Comparison of ENCODE assay signal across 21 mouse cellular contexts in genomic region chr11:44516362-44516761, GRCm38 (mm10). TPM values are rescaled to one million over a fixed set of nuclear protein-coding genes. Genes with fewer than 3 reads are reported as not detected.
A peak's percentile ranks its signal among the peaks of the same experiment; 100 is the strongest.
DNase-seq lines count a peak whose midpoint lies in the region; ATAC-seq and TF ChIP-seq lines count a peak whose summit lies in the region.
"Had no signal": no experiment of that assay in that cellular context is flagged by ENCODE, and none has a peak within 500 bp of the region (broad histone marks: within the 10 kb centered on the region; RNA-seq: fewer than 3 reads in every experiment).

No protein-coding gene starts in this region.

- no peak for ATAC-seq in intestine, embryonic 15.5 days
- ATAC-seq in intestine, postnatal 0 days: no peak
- ATAC-seq in liver, embryonic 14.5 days (ENCODE audit: insufficient read depth): no peak
- ATAC-seq in liver, postnatal 0 days: no peak
- no peak for ATAC-seq in stomach, embryonic 14.5 days (ENCODE audit: insufficient number of reproducible peaks, insufficient read depth, low FRiP score, low read depth)
- ATAC-seq in stomach, postnatal 0 days (ENCODE audit: low FRiP score, low TSS enrichment): no peak
- no peak for ATAC-seq in stomach, embryonic 16.5 days (ENCODE audit: insufficient read depth, low FRiP score)
- ATAC-seq: forebrain, embryonic 14.5 days had no signal

- TF ChIP-seq CTCF in intestine, postnatal 0 days (IDR thresholded peaks at IDR 0.05; ENCODE audit: low read depth): no peak
- no peak for TF ChIP-seq CTCF in liver, embryonic 14.5 days (IDR thresholded peaks at IDR 0.05; ENCODE audit: low read depth)
- no peak for TF ChIP-seq CTCF in liver, postnatal 0 days (IDR thresholded peaks at IDR 0.05; ENCODE audit: low read depth)
- TF ChIP-seq CTCF in stomach, postnatal 0 days (IDR thresholded peaks at IDR 0.05; ENCODE audit: low read depth): no peak

- H3K4me2 ChIP-seq in intestine, embryonic 15.5 days (replicated peaks): no peak overlapping the region
- H3K4me2 ChIP-seq in intestine, postnatal 0 days (replicated peaks; ENCODE audit: low read depth): no peak overlapping the region
- no peak overlapping the region for H3K4me2 ChIP-seq in liver, embryonic 14.5 days (ENCODE audit: low read depth)
- no peak overlapping the region for H3K4me2 ChIP-seq in liver, postnatal 0 days (ENCODE audit: low read depth, low read length)
- H3K4me2 ChIP-seq in stomach, embryonic 14.5 days (replicated peaks; ENCODE audit: low read depth, low read length): no peak overlapping the region
- no peak overlapping the region for H3K4me2 ChIP-seq in stomach, postnatal 0 days (replicated peaks; ENCODE audit: low read depth)
- 0 out of 2 replicates have a peak overlapping the region, but pooled peaks have one; percentile 7 for H3K4me2 ChIP-seq in stomach, embryonic 16.5 days (ENCODE audit: low read depth, low read length)
- H3K4me2 ChIP-seq: embryonic facial prominence, embryonic 15.5 days; heart, embryonic 13.5 days had no signal

- DNase-seq in liver, embryonic 14.5 days (ENCODE audit: low read depth in 3 of 3, low spot score in 3 of 3): no peak
- no peak for DNase-seq in liver, postnatal 0 days
- DNase-seq in stomach, postnatal 0 days (ENCODE audit: low spot score): no peak
- no peak for DNase-seq in heart, adult 9 months (ENCODE audit: low spot score in 2 of 2)
- DNase-seq: adrenal gland, adult 2 months; adrenal gland, postnatal 25 days; cerebellum, adult 18-20 months; cerebellum, postnatal 10 days; embryo, embryonic 11 days; gastrocnemius, adult 2 months; gastrocnemius, postnatal 25 days; heart, postnatal 36 days had no signal

- 0 out of 2 replicates have a peak overlapping the region, but pooled peaks have one; percentile 9 for H3K27ac ChIP-seq in intestine, embryonic 15.5 days
- H3K27ac ChIP-seq in intestine, postnatal 0 days (ENCODE audit: low read depth, low read length): no peak overlapping the region
- peak overlapping the region; percentile 37; the same call in 1 of the 2 replicates for H3K27ac ChIP-seq in liver, embryonic 14.5 days
- no peak overlapping the region; the same call in 1 of the 2 replicates for H3K27ac ChIP-seq in liver, postnatal 0 days (ENCODE audit: low read depth)
- peak overlapping the region; percentile 17; the same call in 1 of the 2 replicates for H3K27ac ChIP-seq in stomach, embryonic 14.5 days (ENCODE audit: low read length)
- H3K27ac ChIP-seq in stomach, postnatal 0 days (replicated peaks): no peak overlapping the region
- H3K27ac ChIP-seq in stomach, embryonic 16.5 days (ENCODE audit: low read length): peak overlapping the region; percentile 70
- H3K27ac ChIP-seq: embryonic facial prominence, embryonic 15.5 days; forebrain, embryonic 10.5 days; gastrocnemius, adult 2 months; heart, embryonic 13.5 days had no signal

- H3K4me3 ChIP-seq in intestine, embryonic 15.5 days (replicated peaks): no peak overlapping the region
- no peak overlapping the region for H3K4me3 ChIP-seq in intestine, postnatal 0 days (ENCODE audit: low read depth, low read length)
- no peak overlapping the region for H3K4me3 ChIP-seq in liver, embryonic 14.5 days (ENCODE audit: insufficient read depth in 1 of 2, low read depth in 2 of 2, low read length in 2 of 2)
- no peak overlapping the region for H3K4me3 ChIP-seq in liver, postnatal 0 days (ENCODE audit: low read depth, low read length)
- H3K4me3 ChIP-seq in stomach, embryonic 14.5 days (ENCODE audit: low read depth, low read length): no peak overlapping the region
- H3K4me3 ChIP-seq in stomach, postnatal 0 days (ENCODE audit: low read depth, low read length): no peak overlapping the region
- H3K4me3 ChIP-seq in stomach, embryonic 16.5 days (replicated peaks; ENCODE audit: low read length): no peak overlapping the region
- H3K4me3 ChIP-seq: embryonic facial prominence, embryonic 15.5 days; erythroblast, embryonic 14.5 days; forebrain, embryonic 10.5 days; gastrocnemius, adult 2 months; heart, embryonic 13.5 days had no signal

- H3K4me1 ChIP-seq in intestine, embryonic 15.5 days (replicated peaks): peaks cover 13% of the 10 kb centered on the region; the same call in 1 of the 2 replicates
- no peaks in the 10 kb centered on the region for H3K4me1 ChIP-seq in intestine, postnatal 0 days (replicated peaks; ENCODE audit: control insufficient read depth, insufficient read depth, low read length)
- peaks cover 49 to 54% of the 10 kb centered on the region in 2 experiments for H3K4me1 ChIP-seq in liver, embryonic 14.5 days (replicated peaks; ENCODE audit: control insufficient read depth in 2 of 2, insufficient read depth in 2 of 2, low read length in 1 of 2)
- H3K4me1 ChIP-seq in liver, postnatal 0 days (ENCODE audit: insufficient read depth): peaks cover 38% of the 10 kb centered on the region
- H3K4me1 ChIP-seq in stomach, embryonic 14.5 days (ENCODE audit: control insufficient read depth, insufficient read depth, low read length): peaks cover 7% of the 10 kb centered on the region; the same call in 1 of the 2 replicates
- H3K4me1 ChIP-seq in stomach, postnatal 0 days (replicated peaks; ENCODE audit: control insufficient read depth, insufficient read depth): 0 out of 2 replicates have a peak, but pooled peaks cover 4% of the 10 kb centered on the region
- H3K4me1 ChIP-seq in stomach, embryonic 16.5 days (ENCODE audit: control insufficient read depth, insufficient read depth, low read length): peaks cover 22% of the 10 kb centered on the region

- H3K27me3 ChIP-seq in intestine, embryonic 15.5 days (replicated peaks): no peaks in the 10 kb centered on the region
- H3K27me3 ChIP-seq in intestine, postnatal 0 days (replicated peaks; ENCODE audit: control insufficient read depth, insufficient read depth, low read length): no peaks in the 10 kb centered on the region
- H3K27me3 ChIP-seq in liver, embryonic 14.5 days (ENCODE audit: control insufficient read depth, insufficient read depth, low read length): no peaks in the 10 kb centered on the region
- H3K27me3 ChIP-seq in liver, postnatal 0 days (ENCODE audit: insufficient read depth, low read length): no peaks in the 10 kb centered on the region
- no peaks in the 10 kb centered on the region for H3K27me3 ChIP-seq in stomach, embryonic 14.5 days (ENCODE audit: control insufficient read depth, insufficient read depth, low read length)
- no peaks in the 10 kb centered on the region for H3K27me3 ChIP-seq in stomach, postnatal 0 days (ENCODE audit: control insufficient read depth, insufficient read depth, low read length)
- H3K27me3 ChIP-seq in stomach, embryonic 16.5 days (ENCODE audit: control insufficient read depth, insufficient read depth, low read length): no peaks in the 10 kb centered on the region
- H3K27me3 ChIP-seq: embryonic facial prominence, embryonic 15.5 days; heart, embryonic 13.5 days had no signal

- no peaks in the 10 kb centered on the region for H3K36me3 ChIP-seq in intestine, embryonic 15.5 days
- no peaks in the 10 kb centered on the region for H3K36me3 ChIP-seq in intestine, postnatal 0 days (ENCODE audit: control insufficient read depth, insufficient read depth)
- H3K36me3 ChIP-seq in liver, embryonic 14.5 days (replicated peaks; ENCODE audit: control insufficient read depth, insufficient read depth, low read depth): no peaks in the 10 kb centered on the region; the same call in 1 of the 2 replicates
- no peaks in the 10 kb centered on the region for H3K36me3 ChIP-seq in liver, postnatal 0 days (replicated peaks; ENCODE audit: insufficient read depth, low read length)
- H3K36me3 ChIP-seq in stomach, embryonic 14.5 days (ENCODE audit: control insufficient read depth, insufficient read depth, low read length): no peaks in the 10 kb centered on the region
- H3K36me3 ChIP-seq in stomach, postnatal 0 days (ENCODE audit: control insufficient read depth, insufficient read depth, low read length): no peaks in the 10 kb centered on the region
- no peaks in the 10 kb centered on the region for H3K36me3 ChIP-seq in stomach, embryonic 16.5 days (ENCODE audit: control insufficient read depth, insufficient read depth, low read length)
- H3K36me3 ChIP-seq: embryonic facial prominence, embryonic 15.5 days; forebrain, embryonic 10.5 days; heart, embryonic 13.5 days had no signal

- H3K9ac ChIP-seq in intestine, embryonic 15.5 days: no peak overlapping the region
- H3K9ac ChIP-seq in intestine, postnatal 0 days (ENCODE audit: low read depth, low read length): no peak overlapping the region
- H3K9ac ChIP-seq in liver, embryonic 14.5 days (replicated peaks): no peak overlapping the region
- no peak overlapping the region for H3K9ac ChIP-seq in liver, postnatal 0 days (replicated peaks)
- no peak overlapping the region for H3K9ac ChIP-seq in stomach, embryonic 14.5 days (replicated peaks; ENCODE audit: low read depth, low read length)
- H3K9ac ChIP-seq in stomach, postnatal 0 days (ENCODE audit: low read length): no peak overlapping the region
- no peak overlapping the region for H3K9ac ChIP-seq in stomach, embryonic 16.5 days (ENCODE audit: low read length)
- H3K9ac ChIP-seq: embryonic facial prominence, embryonic 15.5 days; heart, embryonic 13.5 days had no signal

- WGBS in intestine, embryonic 15.5 days: 15% methylated on average over 1 of the region's 1 CpGs
- WGBS in intestine, postnatal 0 days: 11% methylated on average over 1 of the region's 1 CpGs
- WGBS in liver, embryonic 14.5 days (ENCODE audit: insufficient replicate concordance): 55% methylated on average over 1 of the region's 1 CpGs
- WGBS in liver, postnatal 0 days (ENCODE audit: insufficient replicate concordance): 56% methylated on average over 1 of the region's 1 CpGs
- 23% methylated on average over 1 of the region's 1 CpGs for WGBS in stomach, embryonic 14.5 days
- WGBS in stomach, postnatal 0 days: 16% methylated on average over 1 of the region's 1 CpGs
- 19% methylated on average over 1 of the region's 1 CpGs for WGBS in stomach, embryonic 16.5 days

- no peaks in the 10 kb centered on the region for H3K9me3 ChIP-seq in intestine, embryonic 15.5 days
- no peaks in the 10 kb centered on the region for H3K9me3 ChIP-seq in intestine, postnatal 0 days (ENCODE audit: control insufficient read depth)
- no peaks in the 10 kb centered on the region for H3K9me3 ChIP-seq in liver, embryonic 14.5 days (ENCODE audit: control insufficient read depth, low read length)
- H3K9me3 ChIP-seq in liver, postnatal 0 days (ENCODE audit: low read length): no peaks in the 10 kb centered on the region
- H3K9me3 ChIP-seq in stomach, embryonic 14.5 days (ENCODE audit: control insufficient read depth, low read depth, low read length): no peaks in the 10 kb centered on the region
- H3K9me3 ChIP-seq in stomach, postnatal 0 days (ENCODE audit: control insufficient read depth, low read length): no peaks in the 10 kb centered on the region
- H3K9me3 ChIP-seq in stomach, embryonic 16.5 days (replicated peaks; ENCODE audit: control insufficient read depth, low read length): no peaks in the 10 kb centered on the region
- H3K9me3 ChIP-seq: embryonic facial prominence, embryonic 15.5 days; forebrain, embryonic 10.5 days; heart, embryonic 13.5 days had no signal

- no peak for TF ChIP-seq EP300 in liver, embryonic 14.5 days (IDR thresholded peaks at IDR 0.05; ENCODE audit: low read depth)
- no peak for TF ChIP-seq EP300 in liver, postnatal 0 days (IDR thresholded peaks at IDR 0.05; ENCODE audit: low read depth)
- no peak for TF ChIP-seq EP300 in stomach, postnatal 0 days (optimal IDR thresholded peaks at IDR 0.05)

RNA-seq across cellular contexts. Expression of gene Rnf145, which starts 2.4 kb away (rescaled TPM):
- 52.1 and 54.8 TPM in 2 replicates for polyA plus RNA-seq in intestine, embryonic 15.5 days (2015; fragmentation: Nextera tagmentation; extraction: Ambion mirVana)
- polyA plus RNA-seq in intestine, postnatal 0 days (2015; fragmentation: Nextera tagmentation; extraction: Ambion mirVana): 22.8 and 28.2 TPM in 2 replicates
- 40.8 and 45.8 TPM in 2 replicates for polyA plus RNA-seq in liver, embryonic 14.5 days (2012; rRNA removed)
- polyA plus RNA-seq in liver, embryonic 14.5 days (2014; fragmentation: Nextera tagmentation; extraction: Ambion mirVana): 49.0 and 54.7 TPM in 2 replicates
- 31.9 and 32.7 TPM in 2 replicates for polyA plus RNA-seq in liver, postnatal 0 days (2015; fragmentation: Nextera tagmentation; extraction: Ambion mirVana)
- 78.7 and 84.7 TPM in 2 replicates for polyA plus RNA-seq in stomach, embryonic 14.5 days (2014; fragmentation: Nextera tagmentation; extraction: Ambion mirVana)
- polyA plus RNA-seq in stomach, postnatal 0 days (2015; fragmentation: Nextera tagmentation; extraction: Ambion mirVana): 29.5 and 30.5 TPM in 2 replicates
- 43.1 and 44.3 TPM in 2 replicates for polyA plus RNA-seq in stomach, embryonic 16.5 days (2015; fragmentation: Nextera tagmentation; extraction: Ambion mirVana)

RNA-seq across cellular contexts. Expression of gene Ublcp1, which starts 46.1 kb away (rescaled TPM):
- polyA plus RNA-seq in intestine, embryonic 15.5 days (2015; fragmentation: Nextera tagmentation; extraction: Ambion mirVana): 55.1 and 56.9 TPM in 2 replicates
- 43.4 and 43.7 TPM in 2 replicates for polyA plus RNA-seq in intestine, postnatal 0 days (2015; fragmentation: Nextera tagmentation; extraction: Ambion mirVana)
- 17.2 and 30.4 TPM in 2 replicates for polyA plus RNA-seq in liver, embryonic 14.5 days (2012; rRNA removed)
- 46.6 and 49.1 TPM in 2 replicates for polyA plus RNA-seq in liver, embryonic 14.5 days (2014; fragmentation: Nextera tagmentation; extraction: Ambion mirVana)
- 40.8 and 40.9 TPM in 2 replicates for polyA plus RNA-seq in liver, postnatal 0 days (2015; fragmentation: Nextera tagmentation; extraction: Ambion mirVana)
- 61.9 and 62.0 TPM in 2 replicates for polyA plus RNA-seq in stomach, embryonic 14.5 days (2014; fragmentation: Nextera tagmentation; extraction: Ambion mirVana)
- polyA plus RNA-seq in stomach, postnatal 0 days (2015; fragmentation: Nextera tagmentation; extraction: Ambion mirVana): 34.5 and 36.9 TPM in 2 replicates
- 51.9 and 53.2 TPM in 2 replicates for polyA plus RNA-seq in stomach, embryonic 16.5 days (2015; fragmentation: Nextera tagmentation; extraction: Ambion mirVana)

Comparison
In these comparisons a context has a peak if more than half of its experiments do, and no peak if none do; other contexts are left out.
1. H3K27ac ChIP-seq: peak in intestine, embryonic 15.5 days (single experiment), liver, embryonic 14.5 days (single experiment), stomach, embryonic 14.5 days (single experiment) and stomach, embryonic 16.5 days (single experiment); none in intestine, postnatal 0 days (single experiment), liver, postnatal 0 days (single experiment) and stomach, postnatal 0 days (single experiment).